Mouse (Mus musculus): ENCODE data around the gene Otx2. TPM values are rescaled to one million over a fixed set of nuclear protein-coding genes. Genes with fewer than 3 reads are reported as not detected.
"Not testable (repeated sequence)": the region's sequence is repeated elsewhere in the genome, so short reads cannot be mapped to it uniquely, and the experiment has no call there.

Gene Otx2
- total RNA-seq, 2 experiments from 2014 or later, result 0.68 to 2.0 TPM

DNA sequence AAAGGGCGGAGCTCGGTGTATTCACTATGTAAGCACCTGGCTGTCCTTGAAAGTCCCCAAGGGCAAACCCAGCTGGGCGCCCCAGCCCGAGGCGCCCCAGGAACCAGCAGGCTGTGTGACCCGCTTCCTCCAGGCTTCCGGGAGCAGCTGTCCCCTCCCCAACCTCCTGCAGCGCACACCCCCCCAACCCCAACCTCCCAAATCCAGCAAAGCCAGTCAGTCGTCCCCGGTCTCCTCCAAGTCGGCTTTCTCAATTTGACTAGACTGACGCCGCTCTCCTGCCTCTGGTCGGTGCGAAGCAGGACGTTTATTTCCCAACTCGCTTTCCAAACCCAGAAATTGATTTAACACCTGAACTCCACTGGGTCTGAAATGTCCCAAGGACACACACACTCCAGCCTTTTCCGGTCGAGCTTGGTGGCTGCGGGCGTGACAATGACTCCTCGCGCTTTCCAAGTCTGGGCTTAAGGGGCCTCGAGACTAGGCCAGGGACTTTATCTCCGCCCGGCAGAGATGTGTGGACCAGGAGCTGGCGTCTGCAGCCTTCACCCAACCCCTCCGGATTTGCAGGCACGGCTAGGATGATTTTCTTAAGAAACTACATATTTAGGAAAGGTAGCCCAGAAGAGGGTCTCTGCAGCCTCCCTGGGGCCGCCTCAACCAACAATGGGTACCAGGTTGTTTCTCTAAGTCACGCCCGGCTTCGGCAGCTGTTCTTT lies 18.4 kb downstream of the Otx2 start:
- no peak for DNase-seq (ENCODE audit: low spot score in 2 of 2)

DNA sequence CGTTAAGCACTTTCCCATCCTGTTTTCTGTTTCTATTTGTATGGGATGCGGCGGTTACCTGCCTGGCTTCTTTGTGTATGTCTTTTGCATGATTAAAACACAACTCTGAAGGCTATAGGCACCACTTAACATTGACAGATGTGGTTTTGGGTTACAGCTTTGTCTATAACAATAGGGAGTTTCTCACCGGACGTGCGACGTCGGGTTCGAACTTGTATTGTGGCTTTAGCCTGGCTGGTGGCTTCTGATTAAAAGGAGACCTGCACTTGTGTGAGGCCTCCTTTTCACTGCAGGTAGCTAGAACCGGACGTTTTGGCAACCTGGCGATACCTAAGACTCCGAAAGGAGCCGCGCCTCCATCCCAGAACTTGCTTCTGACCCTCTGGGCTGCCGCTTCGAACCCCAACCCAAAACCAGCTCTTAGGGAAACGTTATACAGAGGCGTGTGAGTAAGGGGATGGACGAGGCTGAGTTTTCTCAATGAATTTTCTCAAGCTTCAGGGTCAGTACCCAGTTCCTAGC lies 19.0 kb downstream of the Otx2 start:
- no peak for DNase-seq (ENCODE audit: low spot score in 2 of 2)

- DNase-seq (ENCODE audit: low spot score in 2 of 2), result no peak
These were observed 19.7 kb downstream of the Otx2 start for GRCm38 (mm10) chr14:48653676-48654510.

DNA sequence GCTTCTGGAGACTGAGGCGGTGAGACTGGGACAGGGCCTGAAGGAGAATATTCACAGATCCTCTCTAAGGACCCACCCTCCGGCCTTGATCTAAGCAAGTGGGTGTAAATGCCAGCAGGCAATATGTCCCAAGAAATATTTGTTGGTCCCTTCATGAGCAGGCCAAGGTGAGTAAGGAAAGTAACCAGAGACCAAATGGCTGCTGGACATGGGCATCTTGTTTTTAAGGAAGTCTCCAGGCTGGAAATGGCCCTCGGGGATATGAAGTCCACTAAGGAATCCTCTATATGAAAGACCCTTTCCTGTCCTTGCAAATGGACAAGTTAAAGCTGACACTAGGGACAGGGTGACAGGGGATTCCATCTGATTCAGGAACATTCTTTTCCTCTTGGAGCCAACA lies 20.5 kb downstream of the Otx2 start:
- no peak for DNase-seq (ENCODE audit: low spot score in 2 of 2)

- DNase-seq (ENCODE audit: low spot score in 2 of 2), result no peak
These were observed 21.4 kb downstream of the Otx2 start for GRCm38 (mm10) chr14:48652256-48652655.

- no peak for DNase-seq (ENCODE audit: low spot score in 2 of 2)
These were observed 22.0 kb downstream of the Otx2 start for GRCm38 (mm10) chr14:48651471-48652211.

- no peak for DNase-seq (ENCODE audit: low spot score in 2 of 2)
These were observed 31.9 kb downstream of the Otx2 start for GRCm38 (mm10) chr14:48641462-48642395.

DNA sequence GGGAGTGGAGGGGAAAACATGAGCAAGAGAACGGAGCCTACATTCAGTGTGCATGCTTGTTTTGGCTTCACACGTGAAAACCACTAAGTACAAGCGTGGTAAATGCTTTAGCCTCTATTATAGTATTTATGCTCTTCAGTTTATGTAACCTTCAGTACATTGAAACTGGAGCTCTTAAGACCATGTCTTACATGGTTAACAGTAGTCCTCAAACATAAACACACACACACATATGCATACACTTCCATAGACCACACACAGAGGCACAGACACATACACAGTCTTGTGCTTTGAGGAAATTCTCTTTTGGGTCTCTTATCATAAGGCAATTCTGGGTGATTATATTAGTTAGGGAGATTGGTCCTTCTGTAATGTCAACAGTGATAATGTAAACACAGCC lies 40.5 kb downstream of the Otx2 start:
- no peak for DNase-seq (ENCODE audit: low spot score in 2 of 2)

DNA sequence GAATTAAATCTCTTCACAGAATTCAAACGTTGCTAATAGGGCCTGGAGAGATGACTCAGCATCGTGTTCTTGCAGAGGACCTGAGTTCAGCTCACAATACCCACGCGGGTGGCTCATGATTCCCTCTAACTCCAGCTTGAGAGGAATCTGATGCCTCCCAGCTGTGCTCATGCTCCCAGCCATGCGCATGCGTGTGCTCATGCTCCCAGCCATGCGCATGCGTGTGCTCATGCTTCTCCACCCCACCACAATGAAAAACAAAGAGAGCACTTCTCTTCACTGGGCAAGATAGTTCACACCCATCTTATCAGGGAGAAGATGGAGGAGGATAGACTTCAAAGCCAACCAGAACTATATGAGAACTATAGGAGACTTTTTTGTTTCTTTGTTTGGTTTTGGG lies 41.3 kb downstream of the Otx2 start:
- DNase-seq (ENCODE audit: low spot score in 2 of 2), result no peak

GRCm38 (mm10) chr14:48631486-48631885 lies 42.1 kb downstream of the Otx2 start:
- DNase-seq (ENCODE audit: low spot score in 2 of 2), result no peak

DNA sequence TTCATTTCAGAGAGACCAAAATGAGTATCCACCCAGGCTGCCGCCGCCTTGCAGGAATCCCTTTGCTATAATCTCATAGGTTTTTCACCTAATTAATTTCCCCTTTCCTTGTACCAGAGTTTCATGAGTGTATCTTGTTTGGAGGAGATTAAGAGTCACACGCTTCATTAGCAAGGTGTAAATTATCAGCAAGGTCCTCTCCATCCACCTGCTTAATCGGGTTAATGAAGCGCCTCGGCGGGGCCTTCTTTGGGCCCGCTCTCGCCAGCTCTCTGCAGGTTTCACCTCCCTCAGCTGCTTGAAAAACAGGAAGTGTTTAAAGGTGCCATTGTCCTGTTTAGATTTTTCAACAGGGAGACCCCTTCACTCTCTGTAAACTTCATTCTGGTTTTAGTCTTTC lies 44.2 kb downstream of the Otx2 start:
- no peak for DNase-seq (ENCODE audit: low spot score in 2 of 2)

DNA sequence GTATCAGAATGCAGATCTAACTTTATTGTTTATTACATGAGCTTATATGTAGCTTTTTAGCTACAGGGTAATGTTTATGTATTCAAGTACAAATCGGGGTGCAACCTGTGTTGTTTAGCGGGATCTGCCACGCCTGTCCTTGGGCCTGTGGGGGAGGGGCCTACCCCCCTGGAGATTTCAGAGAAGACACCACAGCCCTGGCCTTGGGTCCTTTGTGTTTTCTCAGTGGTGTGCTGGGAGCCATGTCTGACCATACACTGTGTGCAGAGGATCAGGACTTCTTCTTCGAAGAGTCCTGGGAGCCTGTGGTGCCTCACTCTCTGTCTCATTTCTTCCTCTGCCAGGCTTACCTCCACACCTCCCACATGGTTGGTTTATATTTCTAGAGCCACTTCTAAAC lies 47.3 kb downstream of the Otx2 start:
- DNase-seq (ENCODE audit: low spot score in 2 of 2), result no peak

- no peak for DNase-seq (ENCODE audit: low spot score in 2 of 2)
These were observed 48.3 kb downstream of the Otx2 start for GRCm38 (mm10) chr14:48625331-48625694.

GRCm38 (mm10) chr14:48624596-48625330 lies 48.9 kb downstream of the Otx2 start:
- DNase-seq (ENCODE audit: low spot score in 2 of 2), result no peak

- DNase-seq (ENCODE audit: low spot score in 2 of 2), result not testable (repeated sequence)
These were observed 50.9 kb downstream of the Otx2 start for GRCm38 (mm10) chr14:48622726-48623125.

GRCm38 (mm10) chr14:48616361-48616760 lies 57.3 kb downstream of the Otx2 start:
- DNase-seq (ENCODE audit: low spot score in 2 of 2), result no peak

DNA sequence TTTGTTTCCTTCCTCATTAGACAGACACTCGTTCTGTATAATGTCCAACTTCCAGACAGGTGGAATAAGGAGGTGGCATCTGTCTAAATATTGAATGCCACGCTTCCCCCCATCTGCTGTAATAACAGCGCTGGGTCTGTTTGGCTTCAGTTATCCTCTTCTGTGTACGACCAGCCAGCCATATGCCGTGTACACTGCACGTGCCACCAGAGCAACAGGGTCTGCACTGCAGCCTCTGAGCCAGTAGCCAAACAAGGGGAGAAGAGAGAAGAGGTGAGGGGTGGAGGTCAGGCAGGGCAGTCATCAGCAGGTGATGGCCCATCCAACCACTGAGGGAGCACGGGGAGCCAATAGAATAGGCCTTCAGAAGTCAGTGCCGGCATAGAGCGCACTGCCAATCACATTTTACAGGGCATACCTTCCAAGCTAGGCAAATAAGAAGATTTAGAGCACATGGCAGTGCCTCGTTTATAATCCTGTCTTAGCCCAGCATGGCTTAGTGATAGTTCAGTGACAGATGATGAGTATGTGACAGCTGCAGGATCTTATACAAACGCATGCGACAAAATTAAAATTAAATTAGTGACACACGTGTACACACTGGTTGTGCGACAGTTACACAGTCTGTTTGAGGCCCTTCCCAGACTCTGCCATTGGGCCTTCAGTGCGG lies 64.8 kb downstream of the Otx2 start:
- no peak for DNase-seq (ENCODE audit: low spot score in 2 of 2)

Measured in layer of hippocampus, adult 18-20 months (tissue).